Mouse (Mus musculus) liver, adult 2 months (tissue): ENCODE data around the gene Plk3. TPM values are rescaled to one million over a fixed set of nuclear protein-coding genes. Genes with fewer than 3 reads are reported as not detected.
A peak's percentile ranks its signal among the peaks of the same experiment; 100 is the strongest.

Experiments
- DNase-seq: peaks from one replicate; pipeline ENCODE4 v3.0.0-alpha.2; 2011; ENCODE audit warnings: low read depth, low spot score; ENCODE audit errors: extremely low read depth
- H3K27ac ChIP-seq: fragments of 200-500 bp; replicated peaks from 2 replicates; pipeline ENCODE4 v1.5.1; 2012; ENCODE audit warnings: low read depth, mild to moderate bottlenecking, control low read depth, inconsistent platforms, low read length; ENCODE audit not compliant: insufficient read depth
- H3K27me3 ChIP-seq: fragments of 200-500 bp; 2 replicates; pipeline ENCODE4 v1.6.1; 2012; ENCODE audit warnings: mild to moderate bottlenecking, moderate library complexity, low read length, inconsistent platforms; ENCODE audit not compliant: control insufficient read depth, insufficient read depth
- H3K36me3 ChIP-seq: fragments of 200-500 bp; 2 replicates; pipeline ENCODE4 v1.6.1; 2012; ENCODE audit warnings: low read length, inconsistent platforms; ENCODE audit not compliant: control insufficient read depth, insufficient read depth
- H3K4me1 ChIP-seq: fragments of 200-500 bp; 2 replicates; pipeline ENCODE4 v1.6.1; 2011; ENCODE audit warnings: low read length; ENCODE audit not compliant: control insufficient read depth, insufficient read depth
- H3K4me3 ChIP-seq: fragments of 200-500 bp; 2 replicates; pipeline ENCODE4 v1.5.1; 2011; ENCODE audit warnings: low read depth, mild to moderate bottlenecking, control low read depth, low read length, moderate library complexity; ENCODE audit not compliant: insufficient read depth
- H3K79me2 ChIP-seq: fragments of 200-500 bp; 2 replicates; pipeline ENCODE4 v1.6.1; 2012; ENCODE audit warnings: inconsistent platforms, mild to moderate bottlenecking, low read length, moderate library complexity; ENCODE audit not compliant: control insufficient read depth, insufficient read depth
- H3K9ac ChIP-seq: fragments of 200-500 bp; 2 replicates; pipeline ENCODE4 v1.6.1; 2012; ENCODE audit warnings: low read depth, mild to moderate bottlenecking, control low read depth, inconsistent platforms, low read length
- CTCF ChIP-seq: fragments of 200-500 bp; IDR thresholded peaks from 2 replicates; pipeline ENCODE4 v1.5.1; 2011; ENCODE audit warnings: low read depth, low read length, control low read depth
- POLR2A ChIP-seq: fragments of 200-500 bp; IDR thresholded peaks from 2 replicates; pipeline ENCODE4 v1.6.1; 2011; ENCODE audit warnings: low read length, control low read depth; ENCODE audit not compliant: insufficient read depth; ENCODE audit errors: extremely low read depth
- WGBS: fragments of 180-500 bp; shearing (Covaris S2); methylation state at CpG from one replicate; pipeline ENCODE4 v1.1.7; 2018; 5-methylcytosine and 5-hydroxymethylcytosine counted together
- polyA plus RNA-seq: library from polyadenylated mRNA; depleted of rRNA; stranded (reverse); fragments of >200 nt; gene quantifications from 2 replicates; pipeline ENCODE4 v1.2.3, GENCODE M21; 2012; rRNA removed
- total RNA-seq: library from RNA; depleted of rRNA; stranded (reverse); fragments of >200 nt; gene quantifications from 2 replicates; pipeline ENCODE4 v1.2.3, GENCODE M21; 2014; rRNA removed

Gene Plk3
- total and polyA plus RNA-seq, 2 experiments, result 10.7 to 31.7 TPM

DNA sequence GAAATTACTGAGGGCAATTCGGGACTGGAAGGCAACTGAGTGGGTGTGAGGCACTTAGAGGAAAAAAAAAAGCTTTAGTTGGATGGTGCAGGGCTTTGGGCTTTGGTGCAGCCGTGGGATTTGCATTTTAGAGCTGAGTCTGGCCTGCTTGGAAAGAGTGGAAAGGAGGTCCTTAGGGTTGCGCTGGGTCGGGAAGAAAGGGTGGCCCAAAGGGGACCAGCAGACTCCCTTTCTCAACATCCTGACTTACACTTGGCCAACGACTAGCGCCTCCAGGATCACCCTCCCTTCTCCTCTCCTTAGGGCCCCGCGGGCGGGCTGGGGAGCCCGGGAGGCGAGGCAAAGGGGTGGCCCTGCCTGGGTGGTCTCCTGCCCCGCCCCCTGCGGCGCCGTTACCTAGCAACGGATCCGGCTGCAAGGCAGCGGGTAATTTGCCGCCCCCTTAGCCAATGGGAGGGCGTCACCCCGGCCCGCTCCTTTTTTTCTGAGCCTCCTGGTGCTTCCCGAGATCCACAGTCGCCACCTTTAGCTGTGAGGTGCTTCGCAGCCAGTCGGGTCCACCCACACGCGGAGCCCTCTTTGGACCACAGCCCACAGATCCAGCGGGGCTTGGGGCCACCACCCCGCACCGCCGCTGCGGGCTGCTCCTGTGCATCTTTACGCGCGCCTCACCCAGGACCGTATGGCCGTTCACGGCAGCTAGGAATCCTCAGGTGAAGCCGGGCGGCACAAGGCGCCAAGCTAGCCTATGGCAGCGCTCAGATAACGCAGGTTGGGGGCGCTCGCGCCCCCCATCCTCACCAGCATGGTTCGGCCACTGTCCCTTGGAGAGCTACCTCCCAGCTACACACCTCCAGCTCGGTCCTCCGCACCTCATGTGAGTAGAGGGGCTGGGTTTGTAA lies 38.0 kb downstream of the Plk3 start, which contains the start of gene Ptch2:
Ptch2 (plus strand) TSS at position 525 of the 902 bp plus-strand sequence.
- WGBS, result 6% methylated on average over 50 of the region's 50 CpGs
- peak within 1 kb of the TSS; percentile 82 for H3K27ac ChIP-seq
- no peaks in the 10 kb centered on the region for H3K79me2 ChIP-seq
- H3K4me3 ChIP-seq, result peak within 1 kb of the TSS; percentile 51
- H3K27me3 ChIP-seq, result no peaks in the 10 kb centered on the region
- H3K9ac ChIP-seq, result peak within 1 kb of the TSS; percentile 70
- no peaks in the 10 kb centered on the region for H3K36me3 ChIP-seq
- no peak for DNase-seq
- TF ChIP-seq POLR2A (no peak), CTCF (no peak)
- peaks cover 14% of the 10 kb centered on the region for H3K4me1 ChIP-seq

DNA sequence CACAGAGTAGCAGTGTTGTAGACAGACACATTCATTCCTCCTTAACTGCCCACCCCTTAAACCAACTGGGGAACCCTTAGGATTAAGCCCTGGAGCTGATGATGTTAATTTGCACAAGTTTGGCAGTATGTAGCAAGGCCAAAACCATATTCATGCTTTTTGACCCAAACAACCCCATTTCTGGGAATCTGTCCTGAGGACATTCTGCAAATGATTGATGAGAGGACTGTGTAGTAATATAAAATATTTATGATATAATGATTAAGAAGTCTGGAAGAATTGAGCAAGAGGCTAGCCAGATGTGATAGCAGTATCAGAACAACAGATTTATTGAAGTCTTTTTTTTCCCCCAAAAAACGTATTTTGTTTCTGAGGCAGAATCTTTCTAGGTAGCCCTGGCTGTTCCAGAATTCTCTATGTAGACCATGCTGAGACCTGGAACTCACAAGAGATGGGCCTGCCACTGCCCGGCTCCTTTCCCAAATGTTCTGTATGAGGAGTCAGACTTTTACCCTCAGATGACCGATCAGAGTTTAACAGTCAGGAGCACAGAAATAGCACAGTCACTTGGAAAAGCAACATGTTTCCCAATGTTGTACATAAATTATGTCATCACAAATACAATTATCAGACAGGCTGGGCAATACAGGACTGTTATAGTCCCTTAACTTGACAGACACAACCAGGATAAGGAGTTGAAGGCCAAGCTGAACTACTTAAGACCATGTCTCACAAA lies 39.0 kb downstream of the Plk3 start:
- DNase-seq, result peak; percentile 91
- H3K4me1 ChIP-seq, result peaks cover 14% of the 10 kb centered on the region
- TF ChIP-seq CTCF, result no peak
- no peak for TF ChIP-seq POLR2A
- H3K27ac ChIP-seq, result peak overlapping the region; percentile 68
- no peaks in the 10 kb centered on the region for H3K79me2 ChIP-seq
- WGBS, result 31% methylated on average over 3 of the region's 3 CpGs
- H3K9ac ChIP-seq, result no peak overlapping the region
- no peaks in the 10 kb centered on the region for H3K36me3 ChIP-seq
- no peaks in the 10 kb centered on the region for H3K27me3 ChIP-seq
- H3K4me3 ChIP-seq, result no peak overlapping the region

DNA sequence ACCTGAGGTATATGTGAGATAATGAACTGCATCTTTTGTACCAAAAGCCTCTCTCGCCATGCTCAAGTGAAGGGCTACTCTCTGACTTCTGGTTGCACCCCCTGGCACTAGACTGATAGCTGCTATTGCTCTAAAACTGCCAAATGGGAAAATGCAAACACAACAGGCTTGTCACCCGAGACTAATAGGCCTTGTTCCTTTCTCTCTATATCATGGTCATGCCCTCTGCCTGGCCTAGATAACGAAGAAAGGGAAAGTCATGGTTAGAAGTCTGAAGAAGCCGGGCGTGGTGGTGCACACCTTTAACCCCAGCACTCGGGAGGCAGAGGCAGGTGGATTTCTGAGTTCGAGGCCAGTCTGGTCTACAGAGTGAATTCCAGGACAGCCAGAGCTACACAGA lies 43.2 kb downstream of the Plk3 start:
- Histone ChIP-seq H3K79me2 (no peaks in the 10 kb centered on the region), H3K27me3 (no peaks in the 10 kb centered on the region), H3K36me3 (no peaks in the 10 kb centered on the region; the same call in 1 of the 2 replicates), H3K4me3 (no peak overlapping the region), H3K27ac (no peak overlapping the region), H3K9ac (no peak overlapping the region), H3K4me1 (peaks cover 7% of the 10 kb centered on the region)
- no peak for DNase-seq
- whole genome bisulfite sequencing, result 81% methylated on average over 7 of the region's 7 CpGs
- TF ChIP-seq CTCF (no peak), POLR2A (no peak)

DNA sequence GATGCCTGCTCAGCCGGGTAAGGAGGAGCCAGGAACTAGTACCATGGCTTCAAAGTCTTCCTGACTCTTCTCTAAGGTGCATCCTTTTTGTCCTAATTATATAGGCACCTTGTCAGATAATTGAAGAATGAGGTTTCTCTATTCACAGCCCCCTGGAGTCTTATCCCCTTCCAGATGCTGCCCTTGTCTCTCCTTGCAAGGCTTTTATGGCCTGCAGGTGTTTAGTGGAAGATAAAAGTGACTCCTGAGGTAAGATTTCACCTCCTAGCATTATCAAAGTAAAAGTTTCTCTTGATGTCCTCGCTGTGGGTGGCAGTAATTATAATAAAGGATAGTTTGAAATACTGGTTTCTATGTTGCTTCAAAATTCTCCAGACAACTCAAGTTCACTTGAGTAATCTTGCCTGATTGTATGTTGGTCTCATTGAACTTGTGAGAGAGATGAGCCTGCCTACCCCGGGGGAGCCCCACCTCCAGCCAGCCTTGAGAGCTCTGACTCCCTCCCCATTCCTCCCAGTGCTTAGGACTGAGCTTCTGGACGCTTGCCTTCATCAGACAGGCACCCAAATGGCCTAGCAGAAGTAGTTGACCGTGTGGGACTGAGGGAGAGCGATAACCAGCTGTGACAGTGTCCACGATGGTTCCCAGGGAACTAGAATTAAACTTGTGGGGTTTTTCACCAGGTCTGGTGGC lies 45.7 kb downstream of the Plk3 start:
- no peak overlapping the region for H3K9ac ChIP-seq
- no peak overlapping the region for H3K27ac ChIP-seq
- H3K27me3 ChIP-seq, result no peaks in the 10 kb centered on the region
- no peak overlapping the region for H3K4me3 ChIP-seq
- TF ChIP-seq CTCF, result no peak
- no peaks in the 10 kb centered on the region for H3K79me2 ChIP-seq
- H3K4me1 ChIP-seq, result no peaks in the 10 kb centered on the region
- 89% methylated on average over 7 of the region's 7 CpGs for WGBS
- DNase-seq, result no peak
- no peaks in the 10 kb centered on the region; the same call in 1 of the 2 replicates for H3K36me3 ChIP-seq

Other genes with a start within 250 kb of the Plk3 start
- gene Urod, start 139.6 kb downstream of the Plk3 start, total RNA-seq, result 87.9 and 97.6 TPM in 2 replicates
- 89.0 and 104 TPM in 2 replicates for gene Urod, start 139.6 kb downstream of the Plk3 start, polyA plus RNA-seq
- 22.6 and 23.7 TPM in 2 replicates for gene Hectd3, start 138.6 kb downstream of the Plk3 start, total RNA-seq
- gene Hectd3, start 138.6 kb downstream of the Plk3 start, polyA plus RNA-seq, result 57.6 and 83.2 TPM in 2 replicates
- 8.0 and 9.5 TPM in 2 replicates for gene Eif2b3, start 114.6 kb downstream of the Plk3 start, total RNA-seq
- gene Eif2b3, start 114.6 kb downstream of the Plk3 start, polyA plus RNA-seq, result 3.9 and 4.5 TPM in 2 replicates
- gene Ptch2, start 37.9 kb downstream of the Plk3 start, total RNA-seq, result 0.18 and 0.34 TPM in 2 replicates
- gene Ptch2, start 37.9 kb downstream of the Plk3 start, polyA plus RNA-seq, result 1.0 and 1.4 TPM in 2 replicates
- 0.67 and 0.74 TPM in 2 replicates for gene Btbd19, start 8.2 kb downstream of the Plk3 start, total RNA-seq
- 0.86 and 1.8 TPM in 2 replicates for gene Btbd19, start 8.2 kb downstream of the Plk3 start, polyA plus RNA-seq
- not detected in 2 replicates for gene Tctex1d4, start 7.2 kb downstream of the Plk3 start, total RNA-seq
- gene Tctex1d4, start 7.2 kb downstream of the Plk3 start, polyA plus RNA-seq, result 0.17 TPM in 1 of 2 replicates, not detected in the other
- gene Rps8, start 22.3 kb upstream of the Plk3 start, total RNA-seq, result 449 and 482 TPM in 2 replicates
- gene Rps8, start 22.3 kb upstream of the Plk3 start, polyA plus RNA-seq, result 311 and 370 TPM in 2 replicates
- gene Kif2c, start 48.7 kb upstream of the Plk3 start, total RNA-seq, result 0.18 and 0.67 TPM in 2 replicates
- gene Kif2c, start 48.7 kb upstream of the Plk3 start, polyA plus RNA-seq, result 0.05 TPM in 1 of 2 replicates, not detected in the other
- gene Tmem53, start 118.0 kb upstream of the Plk3 start, total RNA-seq, result 32.1 and 49.6 TPM in 2 replicates
- gene Tmem53, start 118.0 kb upstream of the Plk3 start, polyA plus RNA-seq, result 110 and 121 TPM in 2 replicates
- not detected in 2 replicates for gene Armh1, start 118.2 kb upstream of the Plk3 start, total RNA-seq
- not detected in 2 replicates for gene Armh1, start 118.2 kb upstream of the Plk3 start, polyA plus RNA-seq